Mouse (Mus musculus) embryonic facial prominence, embryonic 13.5 days (tissue): ENCODE measurements around the gene Ugt1a6a. TPM values are rescaled to one million over a fixed set of nuclear protein-coding genes. Genes with fewer than 3 reads are reported as not detected.
"Not testable (repeated sequence)": the region's sequence is repeated elsewhere in the genome, so short reads cannot be mapped to it uniquely, and the experiment has no call there.

ENCODE experiments used
- ATAC-seq: fragments of 200-750 bp; cut with Nextera tagmentation; 2 replicates; pipeline ENCODE4 v1.8.0; 2017; ENCODE audit warnings: low read depth; ENCODE audit not compliant: insufficient number of reproducible peaks, insufficient read depth, low FRiP score, low TSS enrichment
- H3K27ac ChIP-seq: fragments of 300-500 bp; sonication (generic); 2 replicates; pipeline ENCODE4 v1.5.1; 2015; ENCODE audit warnings: moderate library complexity, mild to moderate bottlenecking, inconsistent platforms
- H3K27me3 ChIP-seq: fragments of 300-500 bp; sonication (generic); 2 replicates; pipeline ENCODE4 v1.6.1; 2015; ENCODE audit warnings: mild to moderate bottlenecking, inconsistent platforms
- H3K36me3 ChIP-seq: fragments of 300-500 bp; sonication (generic); 2 replicates; pipeline ENCODE4 v1.6.1; 2015; ENCODE audit warnings: mild to moderate bottlenecking, inconsistent platforms
- H3K4me1 ChIP-seq: fragments of 300-500 bp; sonication (generic); 2 replicates; pipeline ENCODE4 v1.6.1; 2015; ENCODE audit warnings: inconsistent platforms
- H3K4me2 ChIP-seq: fragments of 300-500 bp; sonication (generic); 2 replicates; pipeline ENCODE4 v1.6.1; 2015; ENCODE audit warnings: moderate library complexity, mild to moderate bottlenecking, inconsistent platforms
- H3K4me3 ChIP-seq: fragments of 300-500 bp; sonication (generic); 2 replicates; pipeline ENCODE4 v1.5.1; 2015; ENCODE audit warnings: mild to moderate bottlenecking, inconsistent platforms
- H3K9ac ChIP-seq: fragments of 300-500 bp; sonication (generic); 2 replicates; pipeline ENCODE4 v1.6.1; 2015; ENCODE audit warnings: mild to moderate bottlenecking, inconsistent platforms
- H3K9me3 ChIP-seq: fragments of 300-500 bp; sonication (generic); 2 replicates; pipeline ENCODE4 v1.6.1; 2016; ENCODE audit warnings: inconsistent platforms
- WGBS: fragments of 180-500 bp; shearing (Covaris S2); methylation state at CpG from one replicate; pipeline ENCODE4 v1.1.7; 2015; ENCODE audit warnings: mixed read lengths; 5-methylcytosine and 5-hydroxymethylcytosine counted together
- polyA plus RNA-seq: library from polyadenylated mRNA; unstranded; fragments of >200 nt; fragmentation: Nextera tagmentation; extraction: Ambion mirVana; gene quantifications from 2 replicates; pipeline ENCODE4 v1.2.1, GENCODE M21; 2015

Gene Ugt1a6a
- polyA plus RNA-seq, 1 experiment from 2014 or later = 4.8 TPM

GRCm38 (mm10) chr1:88215466-88216380 lies 81.1 kb downstream of the Ugt1a6a start:
- peaks cover 60% of the 10 kb centered on the region for H3K9me3 ChIP-seq
- WGBS = 70% methylated on average over 10 of the region's 10 CpGs
- no peak for ATAC-seq

GRCm38 (mm10) chr1:88216551-88216950 lies 81.9 kb downstream of the Ugt1a6a start:
- 50% methylated on average over 2 of the region's 2 CpGs for WGBS
- H3K4me1 ChIP-seq = no peaks in the 10 kb centered on the region
- H3K4me3 ChIP-seq = no peak overlapping the region
- H3K9me3 ChIP-seq = peaks cover 57% of the 10 kb centered on the region
- no peaks in the 10 kb centered on the region for H3K36me3 ChIP-seq
- H3K27me3 ChIP-seq = no peaks in the 10 kb centered on the region
- no peak overlapping the region for H3K4me2 ChIP-seq
- H3K9ac ChIP-seq = no peak overlapping the region
- no peak overlapping the region for H3K27ac ChIP-seq
- no peak for ATAC-seq

More at GRCm38 (mm10) chr1:88215466-88216380, 81.1 kb downstream of the Ugt1a6a start:
- Histone ChIP-seq H3K27me3 (no peaks in the 10 kb centered on the region), H3K4me3 (no peak overlapping the region), H3K27ac (no peak overlapping the region), H3K9ac (no peak overlapping the region), H3K4me2 (no peak overlapping the region), H3K4me1 (no peaks in the 10 kb centered on the region), H3K36me3 (no peaks in the 10 kb centered on the region)

- Histone ChIP-seq H3K4me1 (no peaks in the 10 kb centered on the region), H3K4me2 (no peak overlapping the region), H3K36me3 (no peaks in the 10 kb centered on the region), H3K9ac (no peak overlapping the region), H3K27ac (no peak overlapping the region), H3K9me3 (peaks cover 51% of the 10 kb centered on the region), H3K27me3 (no peaks in the 10 kb centered on the region), H3K4me3 (no peak overlapping the region)
- ATAC-seq = no peak
- WGBS = 57% methylated on average over 2 of the region's 2 CpGs
These were observed 82.5 kb downstream of the Ugt1a6a start for GRCm38 (mm10) chr1:88217144-88217543.

GRCm38 (mm10) chr1:88217576-88217975 lies 83.0 kb downstream of the Ugt1a6a start:
- no peak overlapping the region for H3K27ac ChIP-seq
- no peak overlapping the region for H3K9ac ChIP-seq
- no peak overlapping the region for H3K4me2 ChIP-seq
- no peaks in the 10 kb centered on the region for H3K27me3 ChIP-seq
- no peak for ATAC-seq
- no peaks in the 10 kb centered on the region for H3K4me1 ChIP-seq
- WGBS = 41% methylated on average over 3 of the region's 3 CpGs
- H3K4me3 ChIP-seq = no peak overlapping the region
- H3K9me3 ChIP-seq = peaks cover 47% of the 10 kb centered on the region
- no peaks in the 10 kb centered on the region for H3K36me3 ChIP-seq

GRCm38 (mm10) chr1:88218051-88218450 lies 83.4 kb downstream of the Ugt1a6a start:
- H3K4me3 ChIP-seq = no peak overlapping the region
- ATAC-seq = no peak
- H3K36me3 ChIP-seq = no peaks in the 10 kb centered on the region
- WGBS = 71% methylated on average over 9 of the region's 9 CpGs
- H3K27me3 ChIP-seq = no peaks in the 10 kb centered on the region
- no peak overlapping the region for H3K9ac ChIP-seq
- H3K4me2 ChIP-seq = no peak overlapping the region
- H3K4me1 ChIP-seq = no peaks in the 10 kb centered on the region
- no peak overlapping the region for H3K27ac ChIP-seq
- peaks cover 42% of the 10 kb centered on the region for H3K9me3 ChIP-seq

GRCm38 (mm10) chr1:88218591-88218990 lies 84.0 kb downstream of the Ugt1a6a start:
- no peak overlapping the region for H3K9ac ChIP-seq
- 45% methylated on average over 4 of the region's 4 CpGs for WGBS
- no peaks in the 10 kb centered on the region for H3K36me3 ChIP-seq
- H3K4me1 ChIP-seq = no peaks in the 10 kb centered on the region
- H3K9me3 ChIP-seq = peaks cover 37% of the 10 kb centered on the region
- no peak overlapping the region for H3K4me2 ChIP-seq
- no peaks in the 10 kb centered on the region for H3K27me3 ChIP-seq
- H3K27ac ChIP-seq = no peak overlapping the region
- H3K4me3 ChIP-seq = no peak overlapping the region
- ATAC-seq = no peak

GRCm38 (mm10) chr1:88219054-88219453 lies 84.4 kb downstream of the Ugt1a6a start:
- ATAC-seq = no peak
- 18% methylated on average over 1 of the region's 1 CpGs for WGBS
- H3K27me3 ChIP-seq = no peaks in the 10 kb centered on the region
- peaks cover 32% of the 10 kb centered on the region for H3K9me3 ChIP-seq
- H3K36me3 ChIP-seq = no peaks in the 10 kb centered on the region
- no peak overlapping the region for H3K9ac ChIP-seq
- no peak overlapping the region for H3K4me3 ChIP-seq
- no peak overlapping the region for H3K4me2 ChIP-seq
- H3K4me1 ChIP-seq = no peaks in the 10 kb centered on the region
- no peak overlapping the region for H3K27ac ChIP-seq

- Histone ChIP-seq H3K4me3 (no peak overlapping the region), H3K9me3 (peaks cover 23% of the 10 kb centered on the region), H3K27ac (no peak overlapping the region), H3K36me3 (no peaks in the 10 kb centered on the region), H3K27me3 (no peaks in the 10 kb centered on the region), H3K9ac (no peak overlapping the region), H3K4me2 (no peak overlapping the region), H3K4me1 (no peaks in the 10 kb centered on the region)
- no peak for ATAC-seq
These were observed 85.7 kb downstream of the Ugt1a6a start for GRCm38 (mm10) chr1:88220336-88220735.

GRCm38 (mm10) chr1:88222216-88222615 lies 87.6 kb downstream of the Ugt1a6a start:
- H3K9me3 ChIP-seq = peaks cover 25% of the 10 kb centered on the region
- H3K9ac ChIP-seq = no peak overlapping the region
- WGBS = 50% methylated on average over 2 of the region's 2 CpGs
- no peak overlapping the region for H3K4me3 ChIP-seq
- no peak for ATAC-seq
- H3K4me1 ChIP-seq = no peaks in the 10 kb centered on the region
- H3K27ac ChIP-seq = no peak overlapping the region
- no peaks in the 10 kb centered on the region for H3K27me3 ChIP-seq
- H3K4me2 ChIP-seq = no peak overlapping the region
- no peaks in the 10 kb centered on the region for H3K36me3 ChIP-seq

- peaks cover 28% of the 10 kb centered on the region for H3K9me3 ChIP-seq
- H3K27ac ChIP-seq, H3K4me3 ChIP-seq, H3K4me1 ChIP-seq, H3K9ac ChIP-seq, H3K27me3 ChIP-seq, H3K4me2 ChIP-seq, ATAC-seq, H3K36me3 ChIP-seq: not testable (repeated sequence)
These were observed 88.5 kb downstream of the Ugt1a6a start for GRCm38 (mm10) chr1:88223011-88223515.

- WGBS = 47% methylated on average over 1 of the region's 1 CpGs
- ATAC-seq = no peak
- Histone ChIP-seq H3K36me3 (no peaks in the 10 kb centered on the region), H3K9me3 (peaks cover 33% of the 10 kb centered on the region), H3K4me3 (no peak overlapping the region), H3K27me3 (no peaks in the 10 kb centered on the region), H3K27ac (no peak overlapping the region), H3K9ac (no peak overlapping the region), H3K4me2 (no peak overlapping the region), H3K4me1 (no peaks in the 10 kb centered on the region)
These were observed 89.0 kb downstream of the Ugt1a6a start for GRCm38 (mm10) chr1:88223591-88223990.
